Mouse (Mus musculus) thymus, adult 2 months (tissue): ENCODE measurements at regions not wholly inside any gene's neighbourhood (a gene's known extent, or its start where the extent isn't known, plus 50 kb on each side); places are given as distances from the start of the nearest gene placed in this dataset.

Experiments used
- DNase-seq: peaks from one replicate; pipeline ENCODE4 v3.0.0; 2021
- H3K27ac ChIP-seq: fragments of 200-500 bp; 2 replicates; pipeline ENCODE4 v1.5.1; 2012; ENCODE audit warnings: low read length, control low read depth; ENCODE audit not compliant: control insufficient read depth, insufficient read depth
- H3K27me3 ChIP-seq: fragments of 200-500 bp; 2 replicates; pipeline ENCODE4 v1.6.1; 2012; ENCODE audit warnings: mild to moderate bottlenecking, low read length, moderate library complexity, mixed read lengths; ENCODE audit not compliant: control insufficient read depth, insufficient read depth
- H3K36me3 ChIP-seq: fragments of 200-500 bp; 2 replicates; pipeline ENCODE4 v1.6.1; 2012; ENCODE audit warnings: mild to moderate bottlenecking, low read length, moderate library complexity; ENCODE audit not compliant: control insufficient read depth, insufficient read depth
- H3K4me1 ChIP-seq: fragments of 200-500 bp; replicated peaks from 2 replicates; pipeline ENCODE4 v1.6.1; 2012; ENCODE audit warnings: low read length; ENCODE audit not compliant: control insufficient read depth, insufficient read depth
- H3K4me3 ChIP-seq: fragments of 200-500 bp; 2 replicates; pipeline ENCODE4 v1.5.1; 2012; ENCODE audit warnings: mild to moderate bottlenecking, low read length, control low read depth, moderate library complexity; ENCODE audit not compliant: control insufficient read depth, insufficient read depth
- CTCF ChIP-seq: fragments of 200-500 bp; IDR thresholded peaks from 2 replicates; pipeline ENCODE4 v1.5.1; 2012; ENCODE audit warnings: mild to moderate bottlenecking, control low read depth, low read length, moderate library complexity, borderline replicate concordance; ENCODE audit not compliant: control insufficient read depth, poor library complexity, insufficient read depth; ENCODE audit errors: extremely low read depth
- POLR2A ChIP-seq: fragments of 200-500 bp; IDR thresholded peaks from 2 replicates; pipeline ENCODE4 v1.6.1; 2012; ENCODE audit warnings: mild to moderate bottlenecking, low read length, control low read depth, moderate library complexity; ENCODE audit not compliant: control insufficient read depth, poor library complexity, insufficient read depth; ENCODE audit errors: extremely low read depth
- WGBS: fragments of 180-500 bp; shearing (Covaris S2); methylation state at CpG from one replicate; pipeline ENCODE4 v1.1.7; 2018; 5-methylcytosine and 5-hydroxymethylcytosine counted together

- no peak for DNase-seq
- no peak overlapping the region for H3K27ac ChIP-seq
- no peaks in the 10 kb centered on the region for H3K27me3 ChIP-seq
- WGBS, result 84% methylated on average over 9 of the region's 9 CpGs
- no peaks in the 10 kb centered on the region for H3K4me1 ChIP-seq
- TF ChIP-seq POLR2A (no peak), CTCF (no peak)
- H3K36me3 ChIP-seq, result no peaks in the 10 kb centered on the region
- H3K4me3 ChIP-seq, result no peak overlapping the region
Observed at GRCm38 (mm10) chr7:73120276-73120675, 255.0 kb upstream of the Rgma start.

- 87% methylated on average over 2 of the region's 2 CpGs for WGBS
- no peak for DNase-seq
- Histone ChIP-seq H3K36me3 (no peaks in the 10 kb centered on the region), H3K4me1 (no peaks in the 10 kb centered on the region), H3K27me3 (no peaks in the 10 kb centered on the region), H3K27ac (no peak overlapping the region), H3K4me3 (no peak overlapping the region)
- TF ChIP-seq POLR2A (no peak), CTCF (no peak)
Observed at GRCm38 (mm10) chr7:73124976-73125375, 250.3 kb upstream of the Rgma start.

- DNase-seq, result no peak
- 33% methylated on average over 11 of the region's 11 CpGs for WGBS
- Histone ChIP-seq H3K27ac (no peak overlapping the region), H3K36me3 (no peaks in the 10 kb centered on the region), H3K4me1 (no peaks in the 10 kb centered on the region), H3K27me3 (no peaks in the 10 kb centered on the region), H3K4me3 (no peak overlapping the region)
- TF ChIP-seq POLR2A (no peak), CTCF (no peak)
Observed at GRCm38 (mm10) chr7:73125864-73126263, 249.4 kb upstream of the Rgma start.

- no peak overlapping the region for H3K4me3 ChIP-seq
- no peaks in the 10 kb centered on the region for H3K4me1 ChIP-seq
- no peaks in the 10 kb centered on the region for H3K36me3 ChIP-seq
- 88% methylated on average over 6 of the region's 6 CpGs for WGBS
- no peak overlapping the region for H3K27ac ChIP-seq
- no peak for TF ChIP-seq POLR2A
- no peak for TF ChIP-seq CTCF
- H3K27me3 ChIP-seq, result no peaks in the 10 kb centered on the region
- DNase-seq, result no peak
Observed at GRCm38 (mm10) chr7:73135786-73136185, 239.5 kb upstream of the Rgma start.

- TF ChIP-seq POLR2A (no peak), CTCF (no peak)
Observed at GRCm38 (mm10) chr7:73138269-73138668, 237.0 kb upstream of the Rgma start.

DNA sequence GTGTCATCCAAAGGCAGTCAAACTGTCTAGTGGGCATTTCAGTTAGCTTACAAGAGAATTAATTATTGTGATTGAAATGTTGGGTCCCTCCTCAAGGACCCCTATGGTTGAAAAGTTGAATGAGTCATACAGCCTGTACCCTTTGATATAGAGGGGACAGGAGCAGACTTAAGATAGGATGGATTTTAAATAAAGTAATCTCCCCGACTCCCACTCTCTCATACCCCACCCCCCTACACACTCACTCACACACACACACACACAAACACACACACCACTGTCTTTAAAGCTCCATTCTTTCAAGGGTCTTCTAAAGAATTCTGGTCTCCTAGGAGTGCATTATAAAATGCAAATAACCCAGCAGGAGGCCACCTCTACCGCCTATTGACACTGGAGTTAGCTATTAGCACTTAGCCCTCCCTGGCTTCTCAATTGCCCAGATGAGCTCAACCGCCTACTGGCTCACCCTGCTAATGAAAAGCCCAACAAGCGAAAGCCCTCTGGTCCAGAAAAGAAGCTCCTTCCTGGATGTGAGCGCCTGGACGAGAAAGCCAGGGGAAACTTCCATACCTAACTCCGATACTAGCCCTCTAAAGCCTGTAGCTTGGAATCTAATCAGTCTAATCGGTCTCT, 236.3 kb upstream of the Rgma start:
- H3K27me3 ChIP-seq, result no peaks in the 10 kb centered on the region
- H3K36me3 ChIP-seq, result no peaks in the 10 kb centered on the region
- DNase-seq, result no peak
- TF ChIP-seq CTCF, result no peak
- TF ChIP-seq POLR2A, result no peak
- H3K4me1 ChIP-seq, result no peaks in the 10 kb centered on the region
- no peak overlapping the region for H3K4me3 ChIP-seq
- H3K27ac ChIP-seq, result no peak overlapping the region
- WGBS, result 30% methylated on average over 8 of the region's 8 CpGs

More at GRCm38 (mm10) chr7:73138269-73138668, 237.0 kb upstream of the Rgma start:
- Histone ChIP-seq H3K4me3 (no peak overlapping the region), H3K27ac (no peak overlapping the region), H3K27me3 (no peaks in the 10 kb centered on the region), H3K36me3 (no peaks in the 10 kb centered on the region), H3K4me1 (no peaks in the 10 kb centered on the region)
- WGBS, result 35% methylated on average over 5 of the region's 5 CpGs
- no peak for DNase-seq

DNA sequence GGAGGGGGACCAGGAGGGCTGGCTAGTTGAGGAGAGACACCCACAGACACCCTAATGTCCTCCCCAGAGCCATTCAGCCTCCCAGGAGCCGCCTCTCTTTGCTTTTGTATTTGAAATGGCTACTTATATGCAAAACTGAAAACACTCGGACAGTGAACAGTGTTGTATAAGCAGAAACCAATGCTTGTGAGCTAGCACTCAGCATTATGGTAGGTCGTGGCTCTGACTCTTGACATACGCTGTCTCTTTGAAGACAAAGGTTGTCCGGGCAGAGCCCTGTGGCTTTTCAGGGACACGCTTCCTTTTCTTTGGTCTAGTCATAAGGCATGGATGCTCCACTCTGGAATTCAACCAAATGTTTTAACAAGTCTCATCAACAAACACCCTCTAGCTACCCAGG, 235.4 kb upstream of the Rgma start:
- Histone ChIP-seq H3K36me3 (no peaks in the 10 kb centered on the region), H3K27ac (no peak overlapping the region), H3K4me1 (no peaks in the 10 kb centered on the region), H3K4me3 (no peak overlapping the region), H3K27me3 (no peaks in the 10 kb centered on the region)
- TF ChIP-seq POLR2A (no peak), CTCF (no peak)
- no peak for DNase-seq
- 43% methylated on average over 6 of the region's 6 CpGs for WGBS
